Mouse (Mus musculus): ENCODE measurements around the gene Lrrc4c.

Gene Lrrc4c

GRCm38 (mm10) chr2:97284986-97285385, 967.0 kb downstream of the Lrrc4c start:
- DNase-seq (ENCODE audit: low spot score) = no peak

GRCm38 (mm10) chr2:97294216-97294615, 976.2 kb downstream of the Lrrc4c start:
- DNase-seq (ENCODE audit: low spot score) = no peak

GRCm38 (mm10) chr2:97299704-97300103, 981.7 kb downstream of the Lrrc4c start:
- no peak for DNase-seq (ENCODE audit: low spot score)

GRCm38 (mm10) chr2:97318008-97318407, 1000.0 kb downstream of the Lrrc4c start:
- DNase-seq (ENCODE audit: low spot score) = no peak

- no peak for DNase-seq (ENCODE audit: low spot score)
Observed at GRCm38 (mm10) chr2:97318536-97318935, 1000.6 kb downstream of the Lrrc4c start.

GRCm38 (mm10) chr2:97332084-97332682, 1014.2 kb downstream of the Lrrc4c start:
- no peak for DNase-seq (ENCODE audit: low spot score)

GRCm38 (mm10) chr2:97339627-97340026, 1021.7 kb downstream of the Lrrc4c start:
- no peak for DNase-seq (ENCODE audit: low spot score)

- no peak for DNase-seq (ENCODE audit: low spot score)
Observed at GRCm38 (mm10) chr2:97361235-97361634, 1043.3 kb downstream of the Lrrc4c start.

GRCm38 (mm10) chr2:97369978-97370377, 1052.0 kb downstream of the Lrrc4c start:
- no peak for DNase-seq (ENCODE audit: low spot score)

GRCm38 (mm10) chr2:97391437-97391836, 1073.5 kb downstream of the Lrrc4c start:
- DNase-seq (ENCODE audit: low spot score) = no peak

GRCm38 (mm10) chr2:97391876-97392275, 1073.9 kb downstream of the Lrrc4c start:
- no peak for DNase-seq (ENCODE audit: low spot score)

- DNase-seq (ENCODE audit: low spot score) = no peak
Observed at GRCm38 (mm10) chr2:97413066-97413465, 1095.1 kb downstream of the Lrrc4c start.

GRCm38 (mm10) chr2:97414416-97415362, 1096.7 kb downstream of the Lrrc4c start:
- no peak for DNase-seq (ENCODE audit: low spot score)

- no peak for DNase-seq (ENCODE audit: low spot score)
Observed at GRCm38 (mm10) chr2:97434140-97434539, 1116.2 kb downstream of the Lrrc4c start.

- DNase-seq (ENCODE audit: low spot score) = no peak
Observed at GRCm38 (mm10) chr2:97435616-97436015, 1117.6 kb downstream of the Lrrc4c start.

- DNase-seq (ENCODE audit: low spot score) = no peak
Observed at GRCm38 (mm10) chr2:97437767-97438166, 1119.8 kb downstream of the Lrrc4c start.

GRCm38 (mm10) chr2:97463573-97463972, 1145.6 kb downstream of the Lrrc4c start:
- DNase-seq (ENCODE audit: low spot score) = no peak

GRCm38 (mm10) chr2:97466243-97466793, 1148.3 kb downstream of the Lrrc4c start:
- DNase-seq (ENCODE audit: low spot score) = peak; percentile 39

- no peak for DNase-seq (ENCODE audit: low spot score)
Observed at GRCm38 (mm10) chr2:97467031-97467549, 1149.1 kb downstream of the Lrrc4c start.

- no peak for DNase-seq (ENCODE audit: low spot score)
Observed at GRCm38 (mm10) chr2:97467664-97468063, 1149.7 kb downstream of the Lrrc4c start.

GRCm38 (mm10) chr2:97468372-97468771, 1150.4 kb downstream of the Lrrc4c start:
- no peak for DNase-seq (ENCODE audit: low spot score)

- DNase-seq (ENCODE audit: low spot score) = no peak
Observed at GRCm38 (mm10) chr2:97469396-97469795, 1151.4 kb downstream of the Lrrc4c start.
